Mouse (Mus musculus): ENCODE results near the gene Creb3l1.
A peak's percentile ranks its signal among the peaks of the same experiment; 100 is the strongest.

Creb3l1 gene

GRCm38 (mm10) chr2:91946836-91947235, 77.5 kb downstream of the Creb3l1 start:
- DNase-seq (ENCODE audit: extremely low spot score, low spot score): no peak

DNA sequence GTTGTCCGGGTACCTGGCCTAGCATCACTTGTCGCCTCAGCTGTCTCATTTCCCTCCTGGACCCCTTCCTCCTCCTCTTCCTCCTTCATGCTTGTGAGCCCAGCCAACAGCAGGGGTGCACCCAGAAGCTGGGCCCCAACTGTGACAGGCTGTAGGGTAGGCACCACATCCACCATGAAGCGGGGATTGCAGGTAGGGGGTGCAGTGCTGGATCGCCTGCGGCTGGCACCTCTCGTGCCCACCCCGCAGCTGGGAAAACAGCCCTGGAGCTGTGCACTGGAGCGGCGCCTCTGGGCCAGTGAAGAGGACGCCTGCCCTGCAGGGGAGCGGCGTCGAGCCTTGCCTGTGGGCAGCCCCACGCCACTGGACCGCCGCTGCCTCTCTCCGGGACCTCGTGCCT, 78.8 kb downstream of the Creb3l1 start, which contains the start of gene Gm9821:
Gene Gm9821, plus strand, starts transcription at position 221 of the 400 bp plus-strand sequence.
- DNase-seq (ENCODE audit: extremely low spot score, low spot score): no peak

- DNase-seq (ENCODE audit: extremely low spot score, low spot score): peak; percentile 79
These were observed 79.9 kb downstream of the Creb3l1 start for GRCm38 (mm10) chr2:91944170-91944950.

- DNase-seq (ENCODE audit: extremely low spot score, low spot score): no peak
These were observed 81.9 kb downstream of the Creb3l1 start for GRCm38 (mm10) chr2:91942356-91942755.

DNA sequence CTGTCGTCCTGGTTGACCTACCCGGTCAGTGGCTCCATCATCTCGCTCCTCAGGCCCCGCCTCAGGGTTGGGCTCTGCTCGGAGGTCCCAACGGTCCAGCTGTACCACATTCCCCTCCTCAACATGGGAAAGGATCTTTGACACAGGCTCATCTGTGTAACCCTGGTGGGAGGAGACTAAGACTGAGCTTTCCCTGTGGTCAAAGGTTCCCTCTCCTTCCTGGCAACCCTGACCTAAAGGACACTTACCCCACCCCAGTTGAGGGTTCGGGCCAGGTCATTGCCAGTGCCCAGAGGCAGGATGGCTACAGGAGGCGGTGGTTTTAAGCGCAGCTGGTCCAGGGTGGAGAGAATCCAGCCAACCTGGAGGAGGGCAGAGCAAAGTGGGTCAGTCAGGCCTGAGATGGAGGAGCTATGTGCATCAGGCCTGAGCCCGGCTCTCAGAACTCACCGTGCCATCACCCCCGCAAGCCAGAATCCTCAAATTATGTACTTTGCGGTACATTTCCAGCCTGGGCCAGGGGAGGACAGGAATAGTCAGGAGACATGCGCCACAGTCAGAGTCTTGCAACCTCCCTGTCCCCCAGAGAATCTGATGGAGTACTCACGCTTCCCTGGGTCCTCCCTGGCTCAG, 84.9 kb downstream of the Creb3l1 start:
- no peak for DNase-seq (ENCODE audit: extremely low spot score, low spot score)

- no peak for DNase-seq (ENCODE audit: extremely low spot score, low spot score)
These were observed 88.1 kb downstream of the Creb3l1 start for GRCm38 (mm10) chr2:91936154-91936553.

DNA sequence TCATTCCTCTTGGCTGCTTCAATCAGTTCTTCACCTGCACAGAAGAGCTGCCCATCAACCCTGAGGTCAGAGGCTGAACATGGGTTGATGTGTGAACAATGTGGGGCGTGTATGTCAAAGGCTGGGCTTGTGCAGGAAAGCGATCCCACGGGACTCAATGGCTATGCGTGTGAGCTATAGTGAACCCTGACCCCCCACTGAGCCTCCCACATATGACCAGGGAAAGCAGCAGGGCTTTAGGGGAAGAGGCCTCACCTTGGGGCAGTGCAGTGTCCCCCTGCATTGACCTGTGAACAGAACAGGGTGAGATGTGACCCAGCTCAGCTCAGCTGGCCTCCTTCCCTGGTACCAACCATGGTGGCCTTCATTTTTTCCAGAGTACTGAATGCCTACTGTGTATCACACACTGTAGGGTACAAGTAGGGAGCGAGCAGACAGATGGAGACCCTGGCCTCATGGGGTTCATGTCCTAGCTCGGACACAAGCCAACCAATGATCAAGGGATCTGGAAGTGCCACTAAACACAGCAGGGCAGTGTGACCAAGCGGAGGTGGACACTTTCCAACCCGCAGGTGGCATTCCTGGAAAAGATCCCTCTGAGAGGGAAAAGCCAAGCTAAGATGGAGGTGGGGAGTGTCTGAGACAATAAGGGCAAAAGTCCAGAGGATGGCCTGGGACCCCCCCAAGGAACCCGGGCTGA, 89.3 kb downstream of the Creb3l1 start:
- no peak for DNase-seq (ENCODE audit: extremely low spot score, low spot score)

DNA sequence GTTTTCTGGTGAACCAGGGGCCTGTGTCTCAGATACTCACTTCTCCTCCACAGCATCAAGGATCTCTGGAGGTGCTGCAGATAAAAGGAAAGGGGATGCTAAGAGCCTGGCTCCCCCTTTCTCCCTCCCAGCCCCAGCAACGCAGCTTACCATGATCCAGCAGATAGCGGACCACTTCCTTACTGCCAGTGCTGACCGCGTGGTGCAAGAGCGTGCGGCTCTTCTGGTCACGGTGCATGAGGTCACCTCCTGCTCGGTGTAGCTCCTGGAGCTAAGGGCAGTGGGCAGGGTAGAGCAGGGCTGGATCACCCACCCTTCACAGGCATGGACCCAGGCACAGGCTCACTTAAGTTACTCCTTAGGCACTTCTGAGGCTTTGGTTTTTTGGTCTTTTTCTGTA, 90.3 kb downstream of the Creb3l1 start:
- no peak for DNase-seq (ENCODE audit: extremely low spot score, low spot score)

DNA sequence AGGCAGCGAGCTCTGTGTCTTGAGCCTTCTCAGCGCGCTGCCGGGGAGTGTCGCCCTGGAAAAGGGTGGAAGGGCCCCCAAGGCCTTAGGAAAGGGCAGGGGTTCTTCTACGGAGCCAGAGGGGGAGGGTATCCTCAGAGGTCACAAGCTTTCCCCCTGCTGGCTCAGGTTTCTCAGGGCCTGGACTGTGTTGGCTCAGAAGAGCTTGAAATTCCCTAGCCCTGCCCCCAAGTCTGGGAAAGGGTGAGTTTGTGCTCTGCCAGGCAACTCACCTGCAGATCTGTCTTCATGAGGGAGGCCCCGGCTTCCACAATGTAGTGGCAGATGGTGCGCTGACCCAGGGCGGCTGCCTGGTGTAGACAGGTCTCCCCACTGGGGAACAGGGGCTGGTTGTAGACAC, 90.8 kb downstream of the Creb3l1 start:
- DNase-seq (ENCODE audit: extremely low spot score, low spot score): peak; percentile 53

DNA sequence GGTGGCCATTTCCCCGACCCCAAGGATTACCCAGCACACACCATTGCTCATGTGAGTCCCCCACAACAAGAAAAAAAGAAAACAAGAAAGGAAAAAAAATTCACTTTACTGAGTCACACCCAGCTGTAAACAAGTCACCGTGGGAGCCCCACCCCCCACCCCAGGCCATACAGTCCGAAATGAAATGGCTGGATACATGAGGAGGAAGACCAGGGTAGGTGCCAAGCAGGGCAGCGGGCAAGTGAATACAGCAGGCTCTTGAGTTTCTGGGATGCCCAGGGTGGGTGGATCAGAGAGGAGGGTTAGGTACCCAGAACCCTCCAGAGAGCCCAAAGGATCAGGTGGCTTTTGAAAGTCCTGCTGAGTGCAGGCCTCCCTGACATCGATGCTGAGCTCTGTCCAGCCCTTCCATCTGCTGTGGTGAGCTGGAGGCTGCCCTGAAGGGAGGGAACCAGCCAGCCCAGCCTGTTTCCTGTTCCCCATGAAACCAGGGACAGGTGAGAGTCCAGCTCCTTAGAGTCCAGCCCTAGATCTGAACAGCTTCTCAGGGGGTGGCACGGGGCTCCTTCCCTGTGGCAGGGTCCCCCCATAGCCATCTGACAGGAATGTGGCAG, 91.5 kb downstream of the Creb3l1 start:
- DNase-seq (ENCODE audit: extremely low spot score, low spot score): peak; percentile 53

All from neural tube, embryonic 10.5 days (tissue).